ENCODE assay signal across 1 mouse cellular context in the genomic region with DNA sequence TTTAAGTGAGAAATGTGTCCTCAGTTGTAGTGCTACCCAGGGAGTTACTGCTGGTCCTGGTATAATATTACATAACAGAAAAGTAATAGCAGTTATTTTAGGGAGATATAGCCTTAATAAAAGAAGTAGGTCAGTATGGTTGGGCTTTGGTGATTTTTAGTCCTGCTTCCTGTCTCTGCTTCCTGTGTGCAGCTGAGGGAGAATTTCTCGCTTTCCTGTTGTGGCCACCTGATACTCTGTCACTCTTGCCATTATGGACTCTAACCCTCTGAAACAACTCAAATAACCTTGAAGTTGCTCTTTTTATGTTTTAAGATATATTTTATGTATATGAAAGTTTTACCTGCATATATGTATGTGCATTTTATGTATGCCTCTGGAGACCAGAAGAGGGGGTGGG.
TF ChIP-seq lines count a peak whose summit lies in the region.

No protein-coding gene starts in this region.

TF ChIP-seq in MEL, 35 proteins besides CTCF, POLR2A, EP300 and RAD21 (continued from another document):
- TF ChIP-seq ZNF384 (IDR thresholded peaks at IDR 0.05; ENCODE audit: low read depth, low read length): no peak
- TF ChIP-seq USF2 (IDR thresholded peaks at IDR 0.05; ENCODE audit: borderline replicate concordance in 1 of 2, insufficient read depth in 1 of 2, low read depth in 1 of 2, low read length in 2 of 2): no peak
